Mouse (Mus musculus) kidney, adult 2 months (tissue): Measurements from ENCODE around the gene Larp6.

ENCODE experiments used
- CTCF ChIP-seq: fragments of 200-500 bp; conservative IDR thresholded peaks from 2 replicates; pipeline ENCODE4 v1.5.1; 2011; ENCODE audit warnings: low read depth, mild to moderate bottlenecking, control low read depth, low read length, moderate library complexity, mixed read lengths; ENCODE audit not compliant: insufficient read depth, insufficient read length
- POLR2A ChIP-seq: fragments of 200-500 bp; IDR thresholded peaks from one replicate; pipeline ENCODE4 v1.6.1; 2011; ENCODE audit warnings: low read depth, low read length, control low read depth

GRCm38 (mm10) chr9:60714191-60714590 is 1.4 kb downstream of the Larp6 start:
- TF ChIP-seq CTCF (no peak), POLR2A (no peak)
